Mouse (Mus musculus): Measurements from ENCODE around the gene Arid1b.

The Arid1b gene

GRCm38 (mm10) chr17:5196508-5196907 lies 202.4 kb downstream of the Arid1b start:
- no peak for DNase-seq

DNA sequence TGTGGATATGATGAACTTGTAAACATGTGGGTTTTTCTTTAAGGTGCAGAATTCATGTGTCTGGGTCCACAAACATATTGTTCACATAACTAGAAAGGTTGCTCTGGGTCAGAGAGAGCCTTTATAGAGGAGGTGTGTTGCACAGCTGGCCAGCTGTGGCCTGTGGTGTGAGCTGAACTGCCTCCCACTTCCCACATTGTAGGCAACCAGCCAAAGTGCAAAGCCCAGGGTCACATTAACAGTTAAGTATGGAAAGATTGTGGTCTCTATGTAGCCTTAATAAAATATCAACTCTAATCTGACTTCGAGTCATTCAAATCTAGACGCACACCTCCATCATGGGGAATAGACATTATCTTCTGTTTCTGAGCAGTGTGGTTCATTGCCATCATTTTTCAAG lies 203.0 kb downstream of the Arid1b start:
- no peak for DNase-seq

DNA sequence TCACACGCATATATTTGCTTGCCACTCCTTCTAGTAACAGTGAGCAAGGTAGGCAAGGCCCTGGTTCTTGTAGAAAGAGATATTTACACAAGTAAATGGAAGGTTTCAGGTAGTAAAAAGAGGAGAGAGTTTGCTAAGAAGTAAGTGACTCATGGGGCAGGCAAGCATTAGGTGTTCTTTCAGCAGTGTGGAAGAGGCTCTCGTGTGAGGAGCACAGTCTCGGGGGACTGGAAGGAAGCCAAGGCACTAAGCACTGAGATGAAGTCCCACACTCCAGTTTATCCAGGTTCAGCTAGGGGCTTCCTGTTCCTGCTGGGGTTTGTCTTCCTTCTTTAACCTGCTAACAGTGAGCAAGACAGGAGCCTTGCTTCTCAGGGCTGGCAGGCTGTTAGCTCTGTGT lies 203.6 kb downstream of the Arid1b start:
- DNase-seq: no peak

DNA sequence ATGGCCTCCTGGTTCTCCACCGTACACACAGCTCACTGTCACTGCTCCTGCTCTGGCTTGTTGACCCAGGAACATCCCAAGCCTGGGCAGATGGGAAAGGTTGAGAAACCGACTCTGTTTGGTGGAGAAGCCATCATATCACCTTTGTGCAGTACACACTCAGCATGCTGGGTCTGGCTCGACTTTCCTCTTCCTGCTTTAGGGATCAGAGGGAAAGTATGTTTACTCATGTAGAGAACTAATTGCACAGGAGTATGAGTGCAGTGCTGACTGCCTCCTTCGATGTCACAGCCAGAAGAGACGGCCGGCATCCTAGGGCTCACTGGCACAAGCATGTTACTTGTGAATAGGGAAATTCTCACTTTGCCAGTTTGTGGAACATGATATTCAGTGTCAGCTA lies 204.1 kb downstream of the Arid1b start:
- DNase-seq: no peak

GRCm38 (mm10) chr17:5198811-5199210 lies 204.7 kb downstream of the Arid1b start:
- no peak for DNase-seq

- DNase-seq: no peak
These were observed 206.5 kb downstream of the Arid1b start for GRCm38 (mm10) chr17:5200638-5201037.

DNA sequence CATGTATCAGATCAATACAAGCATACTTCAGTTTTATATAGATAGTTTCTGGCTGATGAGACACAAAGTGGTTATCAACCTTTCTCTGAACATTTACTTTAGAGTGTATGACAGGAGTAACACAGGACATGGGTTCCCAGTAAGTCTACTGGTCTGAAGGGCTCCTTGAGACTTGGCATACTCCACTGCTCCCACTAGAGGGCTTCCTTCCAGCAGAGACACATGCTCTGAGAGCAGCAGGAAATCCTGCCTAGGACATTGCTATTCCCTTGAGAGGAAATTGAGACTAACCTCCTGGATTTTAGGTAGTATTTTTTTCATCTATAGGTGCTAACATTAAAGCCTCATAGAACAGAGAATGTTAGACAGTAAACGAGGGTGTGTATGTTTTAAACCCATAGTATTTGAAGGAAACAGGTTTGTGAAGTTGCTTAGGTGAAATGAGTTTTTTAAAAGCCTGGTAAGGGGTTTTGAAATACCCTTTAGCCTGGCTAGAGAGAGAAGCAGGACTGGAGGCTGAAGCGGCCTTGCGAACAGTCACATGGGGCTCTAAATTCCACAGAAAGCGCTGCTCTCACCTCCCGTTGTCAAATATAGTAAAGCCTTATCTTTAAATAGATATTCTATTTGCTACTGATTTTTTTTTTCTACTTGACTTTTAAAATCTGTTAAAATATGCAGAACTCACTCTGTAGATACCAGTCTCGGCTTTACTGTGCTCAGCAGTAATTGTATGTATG lies 207.9 kb downstream of the Arid1b start:
- peak; percentile 80 to 86 for DNase-seq

- DNase-seq: no peak
These were observed 208.6 kb downstream of the Arid1b start for GRCm38 (mm10) chr17:5202756-5203155.

GRCm38 (mm10) chr17:5203346-5204102 lies 209.4 kb downstream of the Arid1b start:
- DNase-seq: peak in 1 of 2 experiments; percentile 45

- peak in 1 of 2 experiments; percentile 38 for DNase-seq
These were observed 210.1 kb downstream of the Arid1b start for GRCm38 (mm10) chr17:5204103-5204665.

- no peak for DNase-seq
These were observed 211.0 kb downstream of the Arid1b start for GRCm38 (mm10) chr17:5205163-5205581.

- DNase-seq: peak in 1 of 2 experiments; percentile 59
These were observed 212.6 kb downstream of the Arid1b start for GRCm38 (mm10) chr17:5206731-5207130.

GRCm38 (mm10) chr17:5207881-5208280 lies 213.7 kb downstream of the Arid1b start:
- no peak for DNase-seq

- DNase-seq: peak in 1 of 2 experiments; percentile 47
These were observed 214.2 kb downstream of the Arid1b start for GRCm38 (mm10) chr17:5208362-5208761.

GRCm38 (mm10) chr17:5209076-5209475 lies 214.9 kb downstream of the Arid1b start:
- no peak for DNase-seq

GRCm38 (mm10) chr17:5210101-5210727 lies 216.1 kb downstream of the Arid1b start:
- DNase-seq: no peak

DNA sequence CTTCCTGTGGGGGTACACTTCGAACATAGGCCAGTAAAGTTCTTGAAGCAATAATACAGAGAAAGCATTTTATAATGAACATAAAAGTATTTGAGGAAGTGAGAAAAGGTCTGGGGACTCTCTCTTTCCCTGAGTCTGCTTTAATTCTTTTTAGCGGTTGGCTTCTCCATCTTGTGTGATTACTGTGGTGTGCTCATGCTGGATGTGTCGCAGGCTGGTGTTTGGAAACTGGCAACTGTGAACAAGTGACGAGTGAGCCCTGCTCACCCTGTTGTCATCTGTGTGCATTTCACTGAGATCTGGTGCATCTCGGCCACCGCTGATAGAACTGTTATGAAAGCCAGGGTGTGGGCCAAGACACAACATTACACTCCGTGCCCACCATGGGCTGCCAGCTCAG lies 216.8 kb downstream of the Arid1b start:
- DNase-seq: no peak

- DNase-seq: peak; percentile 65 to 73
These were observed 218.0 kb downstream of the Arid1b start for GRCm38 (mm10) chr17:5212166-5212565.

DNA sequence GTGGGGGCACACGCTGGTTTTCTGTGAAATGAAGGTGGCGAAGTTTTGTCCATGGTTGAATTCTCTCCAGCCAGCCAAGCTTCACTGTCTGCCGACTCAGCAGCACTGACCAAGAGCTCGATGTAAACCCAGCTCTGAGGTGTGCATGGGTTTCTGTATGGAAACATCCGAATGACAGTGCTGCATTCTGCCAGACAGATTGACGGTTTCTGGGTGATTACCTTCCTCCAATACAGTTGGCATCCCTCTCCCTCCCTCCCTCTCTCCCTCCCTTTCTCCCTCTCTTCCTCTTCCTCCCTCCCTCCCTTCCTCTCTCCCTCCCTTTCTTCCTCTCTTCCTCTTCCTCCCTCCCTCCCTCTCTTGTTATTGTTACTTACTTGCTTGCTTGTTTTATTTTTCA lies 219.3 kb downstream of the Arid1b start:
- no peak for DNase-seq

- DNase-seq: no peak
These were observed 221.2 kb downstream of the Arid1b start for GRCm38 (mm10) chr17:5215352-5215751.

GRCm38 (mm10) chr17:5216965-5217546 lies 222.9 kb downstream of the Arid1b start:
- peak; percentile 67 to 76 for DNase-seq

- DNase-seq: no peak
These were observed 224.0 kb downstream of the Arid1b start for GRCm38 (mm10) chr17:5217852-5218845.
